Mouse (Mus musculus) liver, embryonic 14.5 days (tissue): ENCODE results near the gene Usp10.

Source experiments
- CTCF ChIP-seq: IDR thresholded peaks from 2 replicates; pipeline ENCODE4 v1.5.1; 2016; ENCODE audit warnings: antibody characterized with exemption, low read depth, control low read depth
- EP300 ChIP-seq: IDR thresholded peaks from 2 replicates; pipeline ENCODE4 v1.6.1; 2016; ENCODE audit warnings: antibody characterized with exemption, low read depth

GRCm38 (mm10) chr8:119978770-119979381, 68.7 kb downstream of the Usp10 start:
- TF ChIP-seq CTCF (no peak), EP300 (no peak)
